Mouse (Mus musculus): ENCODE measurements around the gene Eno2.
A peak's percentile ranks its signal among the peaks of the same experiment; 100 is the strongest.

The Eno2 gene

DNA sequence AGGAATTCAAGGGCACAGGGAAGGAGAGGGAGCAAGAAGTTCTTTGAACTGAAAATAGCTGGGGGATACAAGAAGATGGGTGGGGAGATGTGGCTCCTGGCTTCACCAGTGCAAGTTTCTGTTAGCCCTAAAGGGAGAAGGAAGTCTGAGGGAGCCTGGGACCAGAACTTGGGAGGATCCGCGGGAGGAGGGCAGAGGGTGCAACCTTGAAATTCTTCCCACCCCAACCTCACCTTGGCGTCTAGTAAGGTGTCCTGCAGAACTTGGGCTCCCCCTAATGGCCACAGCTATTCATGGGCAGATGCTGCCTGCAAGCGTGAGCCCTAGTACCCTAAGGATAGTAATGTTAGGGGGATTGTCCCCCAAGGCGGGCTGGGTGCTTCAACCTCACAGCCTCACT is 10.2 kb downstream of the Eno2 start:
- peak; percentile 84 for DNase-seq (ENCODE audit: low spot score)

DNA sequence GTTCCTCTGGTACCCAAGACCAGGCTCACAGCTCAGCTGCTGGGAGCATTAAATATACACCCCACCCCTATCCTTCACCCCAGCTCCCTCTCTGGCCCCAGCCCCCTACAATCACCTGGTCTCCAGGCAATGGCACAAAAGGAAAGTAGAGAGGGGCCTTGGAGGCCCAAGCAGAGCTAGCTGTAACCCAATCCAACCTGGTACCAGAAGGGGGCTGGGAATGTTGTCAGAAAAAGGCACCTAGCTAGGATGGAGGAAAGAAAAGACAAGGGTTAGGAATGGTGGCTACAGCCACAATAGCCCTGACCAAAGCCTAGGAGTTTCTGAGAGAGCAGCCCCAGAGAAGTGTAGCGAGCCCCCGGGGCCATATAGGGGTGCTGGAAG is 10.6 kb downstream of the Eno2 start:
- no peak for DNase-seq (ENCODE audit: low spot score)

DNA sequence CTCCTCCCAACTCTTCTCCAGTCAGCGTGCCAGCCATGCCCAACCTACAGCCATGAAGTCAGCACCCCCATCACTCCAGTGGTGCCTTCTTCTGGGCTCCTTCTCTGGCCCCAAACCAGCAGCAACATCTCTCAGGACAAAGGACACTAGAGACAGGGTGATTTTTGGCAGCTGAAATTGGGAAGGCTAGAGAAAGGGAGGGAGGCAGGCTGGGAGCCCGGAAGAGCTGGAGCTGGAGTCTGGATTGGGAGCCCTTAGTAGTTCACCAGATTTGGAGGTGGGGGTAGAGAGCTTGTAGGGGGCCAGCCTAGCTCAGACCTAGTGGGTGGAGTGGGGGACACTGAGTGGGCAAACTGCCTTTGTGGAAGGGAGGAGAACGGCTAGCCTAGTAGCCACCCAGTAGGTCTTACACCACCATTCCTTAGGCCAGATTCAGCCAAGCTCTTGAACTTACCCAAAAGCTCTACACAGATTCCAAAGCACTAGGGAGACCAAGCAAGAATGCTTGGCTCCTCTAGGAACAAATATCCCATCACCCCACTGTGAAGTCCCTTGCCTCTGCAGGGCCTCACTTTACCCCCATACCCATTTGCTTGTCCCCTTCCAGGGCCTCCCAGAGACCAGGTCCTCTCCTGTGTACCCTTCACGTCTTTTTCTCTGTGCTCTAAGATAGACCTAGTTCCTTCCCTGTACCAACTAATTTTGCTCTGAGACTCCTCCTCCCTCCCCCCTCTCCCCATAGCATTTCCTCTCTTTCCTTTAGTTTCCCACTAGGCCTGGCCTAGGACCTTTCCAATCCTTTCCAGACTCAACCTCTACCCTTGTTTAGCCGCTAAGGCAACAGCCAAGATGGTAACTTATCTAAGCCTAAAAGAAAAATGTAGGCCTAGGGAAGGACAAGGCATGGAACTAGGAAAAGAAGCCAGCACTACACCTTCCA is 11.3 kb downstream of the Eno2 start:
- peak; percentile 53 for DNase-seq (ENCODE audit: low spot score)

DNA sequence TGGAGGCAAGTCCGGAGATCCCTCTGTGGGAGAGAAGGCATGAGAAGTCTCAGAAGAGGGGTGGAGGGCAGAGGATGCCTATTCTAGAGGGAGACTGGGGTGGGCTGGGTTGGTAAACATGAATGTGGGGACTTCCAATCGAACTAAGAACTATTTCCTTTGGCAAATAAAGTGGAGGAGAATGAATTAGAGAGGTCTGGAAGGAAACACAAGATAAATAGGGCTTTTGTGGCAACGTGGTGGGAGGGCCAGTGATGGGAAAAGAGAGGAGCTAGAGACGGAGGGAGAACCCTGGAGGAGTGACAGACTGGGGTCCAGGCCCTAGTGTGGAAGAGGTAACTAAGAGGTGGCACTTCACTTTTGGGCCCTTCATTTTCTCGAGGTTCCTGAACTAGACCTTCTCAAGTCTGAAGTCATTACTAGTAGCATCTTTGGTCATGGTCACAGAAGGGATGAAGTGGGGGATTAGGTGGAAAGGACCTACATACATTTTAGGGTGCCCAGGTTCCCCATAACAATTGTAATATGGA is 12.1 kb downstream of the Eno2 start:
- DNase-seq (ENCODE audit: low spot score), result no peak

DNA sequence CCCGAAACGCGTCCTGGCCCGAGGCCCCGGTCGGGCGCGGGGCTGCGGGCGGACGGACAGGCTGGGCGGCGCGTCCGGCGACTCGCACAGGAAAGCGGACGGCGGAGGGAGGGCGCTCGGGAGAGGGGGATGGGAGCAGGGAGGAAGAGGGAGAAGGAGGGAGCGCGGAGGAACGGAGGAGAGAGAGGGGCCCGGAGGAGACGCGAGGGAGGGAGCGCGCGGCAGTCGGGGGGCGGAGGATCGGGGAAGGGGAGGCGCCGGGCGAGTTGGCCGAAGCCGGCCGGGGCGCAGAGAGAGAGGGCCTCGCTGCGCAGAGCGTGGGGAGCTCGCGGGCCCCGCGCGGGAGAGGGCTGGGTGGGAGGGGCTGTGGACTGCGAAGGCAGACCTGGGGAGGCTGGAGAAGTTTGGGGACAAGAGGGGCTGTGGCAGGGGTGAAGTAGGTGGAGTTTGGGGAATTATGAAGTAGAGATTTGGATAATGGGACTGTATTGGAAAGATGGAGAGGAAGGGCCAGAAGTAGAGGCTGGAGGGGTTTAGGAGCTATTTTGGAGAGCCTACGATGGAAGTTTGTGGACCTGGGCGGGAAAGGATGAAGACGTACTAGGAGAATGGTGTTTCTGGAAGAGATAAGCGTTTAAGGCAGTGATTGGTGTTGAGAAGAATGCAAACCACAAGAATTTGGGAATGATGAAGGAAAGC is 12.7 kb downstream of the Eno2 start:
- DNase-seq (ENCODE audit: low spot score), result peak; percentile 83

DNA sequence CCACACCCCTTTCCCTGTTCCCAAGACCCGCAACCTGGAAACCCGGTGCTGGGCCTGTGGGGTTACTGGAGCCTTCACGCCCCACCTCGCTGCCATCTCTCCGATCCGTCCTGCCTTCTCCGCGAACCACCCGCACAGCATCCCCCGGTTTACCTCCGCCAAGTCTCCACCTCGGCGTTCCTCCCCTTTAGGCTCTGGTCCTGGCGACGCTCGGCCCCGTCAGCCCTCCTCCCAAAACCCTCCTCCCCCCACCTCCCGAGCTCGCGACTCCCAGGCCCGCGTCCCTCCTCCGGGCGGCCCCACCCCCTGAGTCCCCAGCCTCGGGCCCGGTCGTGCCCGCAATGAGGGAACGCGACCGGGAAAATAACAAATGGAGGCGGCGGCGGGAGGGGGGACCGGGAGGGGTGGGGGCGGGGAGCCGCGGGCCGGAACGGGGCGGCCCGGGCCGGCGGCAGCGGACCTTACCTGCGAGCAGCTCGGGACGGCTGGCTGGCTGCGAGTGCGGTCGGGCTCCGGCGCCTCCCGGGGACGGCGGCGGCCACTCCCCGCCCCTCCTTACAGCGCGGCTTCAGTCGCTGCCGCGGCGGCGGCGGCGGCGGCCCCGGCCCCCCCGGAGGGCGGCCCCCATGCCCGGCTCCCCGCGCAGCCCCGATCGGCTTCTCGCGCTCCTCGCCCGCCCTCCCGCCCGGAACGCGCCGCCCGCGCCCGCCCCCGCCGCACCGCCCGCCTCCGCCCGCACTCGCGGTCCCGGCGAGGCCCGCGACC is 13.5 kb downstream of the Eno2 start, which contains the start of the genes Gm45234 and Atn1:
Gene Gm45234, minus strand, starts transcription at position 191 of the 765 bp plus-strand sequence.
Gene Atn1, minus strand, starts transcription at position 694 of the 765 bp plus-strand sequence.
- peak; percentile 80 for DNase-seq (ENCODE audit: low spot score)

DNA sequence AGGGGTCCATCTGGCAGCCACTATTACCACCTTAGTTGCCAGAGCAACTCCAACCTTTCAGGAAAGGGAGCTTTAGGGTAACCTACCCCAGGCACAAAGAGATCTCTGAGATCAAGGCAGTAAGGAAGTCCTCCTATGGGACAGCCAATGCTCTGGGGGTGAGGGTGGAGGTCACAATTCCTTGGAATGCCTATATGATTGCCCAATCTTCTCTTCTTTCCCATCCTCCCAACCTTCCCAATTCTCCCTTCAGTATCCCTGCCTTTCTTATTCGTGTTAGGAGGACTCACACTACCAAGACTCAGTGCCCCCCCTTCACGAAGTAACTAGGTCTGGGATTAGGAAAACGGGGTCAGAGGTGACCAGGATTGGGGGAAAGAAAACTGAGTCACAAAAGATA is 14.2 kb downstream of the Eno2 start:
- peak; percentile 16 for DNase-seq (ENCODE audit: low spot score)

DNA sequence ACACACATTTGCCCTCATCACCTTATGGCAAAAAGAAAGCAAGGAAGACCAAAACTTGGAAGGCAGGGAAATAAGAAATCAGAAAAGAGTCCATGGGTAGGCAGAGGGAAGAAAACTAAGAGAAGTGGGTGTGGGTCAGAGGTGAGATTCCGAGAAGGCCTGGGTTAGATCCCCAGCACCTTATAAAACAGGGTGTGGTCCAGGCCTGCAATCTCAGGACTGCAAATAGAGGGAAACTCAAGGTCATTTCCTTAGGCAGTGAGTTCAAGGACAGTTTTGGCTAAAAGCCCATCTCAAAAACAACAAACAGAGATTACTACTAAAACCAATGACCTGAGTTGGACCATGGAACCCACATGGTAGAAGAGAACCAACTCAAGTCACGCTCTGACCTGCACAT is 15.6 kb downstream of the Eno2 start:
- no peak for DNase-seq (ENCODE audit: low spot score)

DNA sequence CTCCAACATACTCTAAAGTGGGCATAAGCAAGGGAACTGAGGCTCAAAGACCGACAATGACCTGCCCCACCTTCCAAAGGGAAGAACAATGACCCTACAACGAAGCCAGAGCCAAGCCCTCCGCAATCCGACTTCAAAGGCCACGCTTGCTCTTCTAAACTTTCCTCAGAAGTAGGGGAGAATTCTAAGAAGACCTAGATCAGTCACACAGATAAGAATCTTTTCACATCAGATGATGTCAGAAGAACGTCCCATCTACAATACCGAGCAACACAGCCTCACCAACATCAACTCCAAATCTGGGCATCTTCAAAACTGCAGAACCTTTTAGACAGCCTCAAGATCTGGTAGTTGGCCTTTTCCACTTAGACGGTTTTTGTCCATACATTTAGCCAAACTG is 19.1 kb downstream of the Eno2 start:
- DNase-seq (ENCODE audit: low spot score), result no peak

DNA sequence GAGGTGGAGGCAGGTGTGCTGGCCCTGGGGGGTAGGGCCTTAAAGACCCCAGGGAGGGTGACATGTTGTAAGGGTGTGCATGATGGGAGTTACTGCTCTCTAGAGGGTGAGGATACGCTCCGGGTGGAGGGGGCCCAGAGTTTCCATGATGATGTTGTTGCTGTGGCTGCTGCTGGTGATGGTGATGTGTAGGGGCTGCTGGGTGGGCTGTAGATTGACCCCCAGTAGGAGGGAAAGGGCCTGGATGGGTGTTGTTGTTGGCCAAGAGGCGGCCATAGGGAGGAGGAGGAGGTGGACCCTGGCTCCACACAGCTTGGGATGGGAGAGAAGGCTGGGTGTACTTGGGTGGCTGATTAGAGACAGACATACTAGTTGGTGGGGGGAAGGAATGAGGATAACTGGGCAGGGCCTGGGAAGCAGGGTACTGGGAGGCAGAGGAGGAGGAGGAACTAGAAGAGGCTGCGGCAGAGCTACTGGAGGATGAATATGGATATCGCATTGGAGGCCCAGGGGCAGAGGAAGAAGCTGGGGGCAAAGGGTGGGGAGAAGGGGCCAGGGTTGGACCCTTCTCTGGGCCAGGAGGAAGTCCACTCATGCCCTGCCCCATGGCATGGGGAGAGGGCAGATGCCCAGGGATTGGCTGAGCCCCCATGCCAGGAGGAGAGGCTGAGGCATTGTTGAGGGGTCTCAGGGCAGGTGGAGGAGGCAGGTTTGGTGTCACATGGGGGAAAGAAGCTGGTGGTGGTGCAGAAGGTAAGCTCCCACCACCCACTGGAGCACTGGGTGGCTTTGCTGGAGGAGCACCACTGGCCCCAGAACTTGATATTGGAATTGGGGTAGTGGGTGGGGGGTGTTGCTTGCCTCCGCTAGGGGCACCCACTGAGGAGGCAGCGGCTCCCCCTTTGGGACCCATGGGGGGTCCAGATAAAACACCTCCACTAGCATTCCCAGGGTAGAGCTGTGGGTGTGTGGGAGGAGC is 22.5 kb downstream of the Eno2 start:
- DNase-seq (ENCODE audit: low spot score), result no peak

DNA sequence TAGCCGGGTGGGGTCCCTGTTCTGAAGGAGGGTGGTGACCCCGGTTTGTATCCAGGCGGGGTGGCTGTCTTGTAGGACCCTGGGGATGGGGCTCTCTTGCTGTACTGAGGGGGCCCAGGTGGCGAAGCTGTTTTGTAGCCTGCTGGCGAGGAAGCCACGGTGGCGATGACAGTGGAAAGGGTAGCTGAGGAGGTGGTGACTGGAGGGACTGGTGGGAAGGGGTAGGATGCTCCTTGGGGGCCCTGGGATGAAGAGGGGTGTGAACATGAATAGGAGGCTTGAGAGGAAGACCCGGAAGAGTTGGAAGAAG is 23.2 kb downstream of the Eno2 start:
- DNase-seq (ENCODE audit: low spot score), result no peak

DNA sequence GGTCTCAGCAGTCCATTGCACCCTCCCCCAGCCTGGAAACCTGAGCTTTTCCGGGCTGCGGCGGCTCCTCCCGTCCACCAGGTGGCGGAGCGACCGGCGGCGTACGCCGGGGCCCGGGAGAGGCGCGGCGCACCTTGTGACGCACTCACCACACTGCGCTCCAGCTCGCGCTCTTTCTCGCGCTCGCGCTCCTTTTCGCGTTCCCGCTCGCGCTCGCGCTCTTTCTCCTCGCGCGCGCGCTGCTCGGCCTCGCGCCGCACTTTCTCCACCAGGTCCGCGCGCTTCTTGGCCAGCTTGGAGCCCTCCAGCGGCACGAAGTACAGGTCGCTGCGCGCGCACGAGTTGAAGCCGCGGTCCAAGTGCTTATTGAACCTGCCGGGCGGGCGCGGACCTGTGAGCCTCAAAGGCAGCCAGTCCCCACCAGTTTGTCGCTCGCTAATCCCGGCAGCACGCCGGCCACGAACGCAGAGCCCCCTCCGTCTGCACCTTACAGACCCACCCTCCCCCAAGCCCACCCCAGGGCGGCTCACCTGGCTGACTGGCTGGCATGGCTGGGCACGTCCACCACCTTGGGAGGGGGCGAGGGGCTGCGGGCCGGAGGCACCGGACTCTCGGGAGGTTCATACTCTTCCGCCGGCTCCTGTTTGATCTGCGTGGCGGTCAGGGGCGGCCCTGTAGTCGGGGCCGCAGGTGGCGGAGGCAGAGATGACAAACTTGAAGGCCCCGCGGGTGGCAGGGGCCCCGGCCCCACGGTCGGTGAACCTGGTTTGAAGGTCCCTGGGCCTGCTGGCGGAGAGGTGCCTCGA is 23.8 kb downstream of the Eno2 start:
- peak; percentile 49 for DNase-seq (ENCODE audit: low spot score)

DNA sequence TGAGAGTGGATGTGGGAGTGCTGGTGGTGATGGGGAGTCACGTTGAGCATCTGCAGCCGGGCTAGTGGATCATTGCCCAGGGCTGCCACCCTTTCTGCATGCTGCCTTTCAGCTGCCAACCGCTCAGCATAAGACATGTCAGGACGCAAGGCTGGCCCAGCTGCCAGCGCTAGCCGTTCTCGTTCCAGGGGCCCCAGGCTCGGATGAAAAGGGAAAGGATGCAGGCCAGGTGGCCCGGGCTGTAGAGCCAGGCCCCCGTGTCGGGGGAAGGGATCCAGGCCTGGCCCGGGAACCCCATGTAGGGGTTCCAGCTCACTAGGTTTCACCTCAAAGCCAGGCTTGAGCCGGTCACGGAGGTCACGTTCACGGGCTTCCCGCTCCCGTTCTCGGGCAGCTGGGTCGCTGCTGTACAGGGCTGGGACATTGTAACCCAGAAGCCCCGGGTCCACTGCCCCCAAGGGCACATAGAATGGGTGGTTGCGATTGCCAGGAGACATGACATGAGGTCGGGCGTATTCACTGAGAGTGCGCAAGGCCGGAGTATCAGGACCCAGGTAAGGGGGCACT is 24.6 kb downstream of the Eno2 start:
- DNase-seq (ENCODE audit: low spot score), result no peak

DNA sequence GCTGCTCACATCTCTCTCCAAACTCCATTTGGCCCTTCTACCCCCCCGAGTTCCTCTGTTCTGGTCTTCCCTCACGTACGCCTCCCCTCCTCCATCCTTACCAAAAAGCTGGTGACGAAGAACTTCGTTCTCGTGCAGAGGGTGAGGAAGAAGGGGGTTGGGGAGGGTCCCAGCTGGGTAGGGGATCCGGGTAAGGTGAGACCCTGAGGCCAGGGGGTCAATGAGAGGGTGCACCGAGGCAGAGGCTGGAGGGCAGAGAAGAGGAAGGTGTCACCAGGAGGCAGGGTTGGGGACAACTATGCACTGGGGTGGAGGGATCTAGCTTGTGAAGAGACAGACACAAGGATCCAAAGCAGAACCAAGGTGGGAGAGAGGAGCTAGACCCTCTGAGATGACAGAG is 25.8 kb downstream of the Eno2 start:
- no peak for DNase-seq (ENCODE audit: low spot score)

DNA sequence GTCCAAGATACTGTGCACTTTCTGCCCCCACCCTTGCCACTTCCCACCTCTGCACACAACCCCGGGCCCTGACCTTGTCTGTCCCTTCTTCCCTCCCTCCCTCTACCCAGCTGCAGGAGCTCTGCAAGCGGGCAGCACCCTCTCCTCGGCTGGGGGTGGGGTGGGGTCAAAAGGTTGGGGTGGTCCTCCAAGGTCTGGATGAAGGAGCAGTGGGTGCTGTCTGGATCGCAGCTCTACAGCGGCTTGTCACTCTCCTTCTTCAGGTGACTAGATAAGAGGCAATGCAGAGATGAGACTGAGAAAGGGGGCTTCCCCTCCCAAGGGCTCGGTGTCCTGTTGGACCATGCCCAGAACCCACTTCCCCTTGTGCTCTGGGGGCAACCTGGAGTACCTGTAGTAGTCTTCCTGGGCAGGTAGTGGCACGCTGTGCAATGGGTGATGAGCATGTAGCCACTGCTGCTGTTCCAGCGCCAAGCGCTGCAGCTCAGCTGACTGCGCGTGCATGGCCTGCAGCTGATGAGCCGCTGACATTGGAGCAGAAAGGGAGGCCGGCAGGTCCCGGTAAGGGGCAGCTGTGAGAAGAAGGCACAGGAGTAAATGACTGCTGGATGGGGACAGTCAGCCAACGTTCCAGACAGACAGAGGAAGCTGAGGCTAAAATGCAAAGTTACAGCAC is 26.5 kb downstream of the Eno2 start:
- no peak for DNase-seq (ENCODE audit: low spot score)

DNA sequence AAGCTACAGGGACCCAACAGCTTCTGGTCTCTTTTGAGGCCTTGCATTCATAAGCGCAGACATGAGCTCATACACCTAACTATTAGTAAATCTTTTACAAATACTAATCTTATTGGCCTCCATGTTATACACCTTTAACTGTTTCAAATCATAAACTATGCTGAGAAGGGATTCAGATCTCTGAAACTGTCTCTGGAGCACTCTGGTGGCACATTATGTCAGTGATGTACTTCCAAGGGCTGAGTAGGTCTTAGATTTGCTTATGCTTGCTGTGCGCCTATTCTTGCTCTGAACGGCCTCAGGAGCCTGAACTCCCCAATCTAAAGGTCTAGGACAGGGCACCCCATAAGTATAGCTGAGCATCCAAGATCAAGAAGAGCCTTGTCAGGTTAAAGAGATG is 27.6 kb downstream of the Eno2 start:
- DNase-seq (ENCODE audit: low spot score), result no peak

DNA sequence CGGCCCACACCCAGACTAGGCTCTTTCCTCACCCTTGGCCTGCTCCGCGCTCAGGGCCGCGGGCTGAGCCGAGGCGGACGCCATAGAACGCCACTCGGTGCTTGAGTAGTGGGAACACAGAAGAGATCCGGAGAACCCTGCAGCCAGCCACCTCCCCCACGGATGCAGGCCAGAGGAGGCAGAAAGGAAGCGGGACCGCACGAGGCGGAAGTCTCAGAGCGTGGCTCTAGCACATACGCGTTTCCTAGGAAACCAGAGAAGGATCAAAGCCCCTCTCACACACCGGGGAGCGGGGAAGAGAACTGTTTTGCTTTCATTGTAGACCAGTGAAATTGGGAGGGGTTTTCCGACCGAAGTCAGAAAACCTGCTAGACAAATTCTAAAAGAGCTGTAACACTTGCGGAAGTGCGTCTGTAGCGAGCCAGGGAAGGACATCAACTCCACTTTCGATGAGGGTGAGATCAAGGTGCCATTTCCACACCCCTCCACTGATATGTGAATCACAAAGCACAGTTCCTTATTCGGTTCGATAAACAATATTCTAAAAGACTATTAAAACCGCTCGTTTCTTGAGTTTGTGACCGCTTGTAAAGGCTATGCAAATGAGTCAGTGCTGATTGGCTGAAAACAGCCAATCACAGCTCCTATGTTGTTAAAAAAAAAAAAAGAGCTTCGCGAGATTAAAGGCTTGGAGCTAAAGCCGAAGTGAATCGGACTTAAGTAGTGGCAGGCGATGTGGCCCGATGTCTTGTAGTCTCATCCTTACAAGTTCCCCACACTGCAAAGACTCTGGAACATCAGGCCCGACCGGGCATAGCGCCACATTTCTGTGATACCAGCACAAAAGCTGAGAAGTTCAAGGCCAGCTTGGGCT is 28.3 kb downstream of the Eno2 start, which contains the start of gene Grcc10:
Gene Grcc10, minus strand, starts transcription at position 487 of the 874 bp plus-strand sequence.
- peak; percentile 95 for DNase-seq (ENCODE audit: low spot score)

DNA sequence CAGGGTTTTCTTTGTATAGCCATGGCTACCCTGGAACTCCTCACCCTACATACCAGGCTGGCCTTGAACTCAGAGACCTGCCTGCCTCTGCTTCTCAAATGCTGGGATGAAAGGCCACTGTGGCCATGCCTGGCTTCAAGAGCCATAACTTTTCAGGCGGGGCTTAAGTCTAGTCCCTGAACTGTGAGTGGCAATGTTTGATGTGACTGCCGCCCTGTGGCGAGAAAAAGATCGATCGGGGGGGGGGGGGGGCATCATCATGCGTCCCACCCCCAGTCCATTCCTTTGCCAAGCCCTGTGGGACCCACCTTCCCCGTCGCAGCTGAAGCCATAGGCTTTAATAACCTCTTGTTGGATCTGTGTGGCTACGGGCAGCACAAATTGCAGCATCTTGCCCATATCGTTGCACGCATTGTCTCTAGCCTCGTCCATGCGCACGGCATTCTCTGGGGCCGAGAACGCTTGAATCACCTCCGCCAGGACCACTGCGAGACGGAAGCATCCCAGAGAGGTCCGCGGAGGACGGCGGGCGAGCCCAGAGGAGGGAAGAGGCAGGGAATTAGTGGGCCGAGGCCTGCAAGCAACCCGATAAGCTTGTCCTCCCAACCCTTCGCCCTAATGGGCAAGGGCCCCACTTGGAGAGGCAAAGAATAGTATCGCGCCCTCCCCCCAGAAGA is 29.1 kb downstream of the Eno2 start:
- DNase-seq (ENCODE audit: low spot score), result peak; percentile 81

All from MN1 (cell line).